Mouse (Mus musculus): Measurements from ENCODE around the gene Ccdc114. TPM values are rescaled to one million over a fixed set of nuclear protein-coding genes. Genes with fewer than 3 reads are reported as not detected.
"Not testable (repeated sequence)": the region's sequence is repeated elsewhere in the genome, so short reads cannot be mapped to it uniquely, and the experiment has no call there.

Gene Ccdc114
- total RNA-seq, 2 experiments from 2014 or later, result 0.18 to 0.21 TPM

DNA sequence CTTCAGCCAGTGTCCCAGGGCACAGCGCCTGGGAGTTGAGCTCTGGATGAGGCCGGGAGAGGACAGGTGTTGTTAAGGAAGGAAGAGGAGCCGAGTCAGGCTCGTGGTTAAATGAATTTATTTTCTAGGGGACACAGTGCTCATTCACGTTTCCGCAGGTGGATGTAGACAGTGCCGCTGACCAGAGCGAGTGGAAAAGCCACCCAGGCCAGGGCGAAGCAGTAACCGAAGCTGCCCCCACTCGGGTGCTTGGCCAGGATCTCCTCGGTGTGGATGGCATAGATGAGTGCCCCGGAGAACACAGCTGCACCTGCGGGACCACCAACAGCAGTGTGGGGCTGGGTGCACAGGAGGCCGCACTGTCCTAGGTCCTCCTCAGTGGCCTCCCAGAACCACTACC is 5.9 kb upstream of the Ccdc114 start:
- DNase-seq (ENCODE audit: low spot score), result no peak

- DNase-seq (ENCODE audit: low spot score), result no peak
Measured at GRCm38 (mm10) chr7:45919083-45919671, 4.7 kb upstream of the Ccdc114 start.

- no peak for DNase-seq (ENCODE audit: low spot score)
Measured at GRCm38 (mm10) chr7:45919761-45920160, 4.1 kb upstream of the Ccdc114 start.

DNA sequence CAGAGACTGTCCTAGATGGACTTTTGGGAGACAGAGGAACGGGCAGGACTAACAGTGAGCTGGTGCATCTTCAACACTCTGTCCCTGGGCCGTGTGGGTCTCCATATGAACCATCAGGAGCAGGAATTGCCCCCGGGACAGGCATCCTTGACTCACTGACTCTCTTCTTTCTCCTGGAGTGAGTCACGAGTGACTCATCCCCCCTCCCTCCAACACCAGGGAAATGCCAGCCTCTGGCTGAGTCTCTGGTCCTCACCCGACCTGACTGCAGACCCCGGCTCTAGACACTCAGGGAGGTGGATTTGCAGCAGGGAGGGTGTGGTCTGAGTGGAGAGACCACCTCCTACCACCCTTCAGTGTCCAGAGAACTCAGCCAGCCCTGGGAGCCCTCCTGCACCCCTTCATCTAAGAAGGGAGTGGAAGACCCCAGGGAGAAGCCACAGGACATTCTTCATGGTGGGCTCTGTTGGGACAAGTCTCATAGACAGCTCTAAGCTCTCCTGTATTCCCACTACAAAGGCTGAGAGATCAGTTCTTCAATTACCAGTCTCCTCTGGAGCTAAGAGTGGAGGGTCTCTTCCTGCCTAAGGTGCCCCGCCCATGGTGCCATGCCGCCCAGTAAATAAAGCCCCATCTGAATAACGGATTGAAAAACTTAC is 3.2 kb upstream of the Ccdc114 start:
- DNase-seq (ENCODE audit: low spot score), result no peak

GRCm38 (mm10) chr7:45921242-45921621 is 2.6 kb upstream of the Ccdc114 start, which contains the start of gene Emp3:
Gene Emp3 (minus strand): TSS chr7:45921404.
- peak; percentile 65 for DNase-seq (ENCODE audit: low spot score)

DNA sequence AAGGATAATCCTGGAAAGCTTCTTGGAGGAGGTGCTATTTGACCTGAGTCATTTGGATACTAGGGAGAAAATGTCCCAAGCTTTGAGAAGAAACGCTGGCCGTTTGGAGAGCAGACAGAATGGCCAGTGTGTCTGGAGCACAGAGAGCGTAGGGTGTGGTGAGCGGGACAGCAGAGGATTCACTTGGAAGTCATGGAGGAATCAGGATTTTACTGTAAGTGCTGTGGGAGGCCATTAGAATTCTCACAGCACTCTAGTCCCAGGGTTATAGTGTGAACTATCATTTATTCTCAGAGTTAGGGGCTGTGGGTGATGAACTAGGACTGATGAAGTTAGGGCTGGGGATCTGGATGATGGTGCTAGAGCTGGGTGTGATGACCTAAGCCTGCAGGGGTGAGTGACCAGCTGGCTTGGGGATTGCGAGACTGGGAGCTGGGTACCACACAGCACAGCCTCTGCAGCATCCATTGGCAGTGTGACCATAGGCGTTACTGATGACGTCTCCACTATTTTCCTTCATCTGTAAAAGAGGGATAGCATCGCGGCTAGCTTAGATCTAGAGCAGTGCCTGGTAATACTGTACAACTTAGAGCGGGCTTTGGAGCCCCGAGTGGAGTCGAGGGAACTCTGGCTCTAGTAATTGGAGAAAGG is 1.8 kb upstream of the Ccdc114 start:
- DNase-seq (ENCODE audit: low spot score), result no peak

GRCm38 (mm10) chr7:45922928-45923761 is 727 bp upstream of the Ccdc114 start:
- peak; percentile 93 for DNase-seq (ENCODE audit: low spot score)

GRCm38 (mm10) chr7:45924429-45924816 is 551 bp downstream of the Ccdc114 start:
- no peak for DNase-seq (ENCODE audit: low spot score)

DNA sequence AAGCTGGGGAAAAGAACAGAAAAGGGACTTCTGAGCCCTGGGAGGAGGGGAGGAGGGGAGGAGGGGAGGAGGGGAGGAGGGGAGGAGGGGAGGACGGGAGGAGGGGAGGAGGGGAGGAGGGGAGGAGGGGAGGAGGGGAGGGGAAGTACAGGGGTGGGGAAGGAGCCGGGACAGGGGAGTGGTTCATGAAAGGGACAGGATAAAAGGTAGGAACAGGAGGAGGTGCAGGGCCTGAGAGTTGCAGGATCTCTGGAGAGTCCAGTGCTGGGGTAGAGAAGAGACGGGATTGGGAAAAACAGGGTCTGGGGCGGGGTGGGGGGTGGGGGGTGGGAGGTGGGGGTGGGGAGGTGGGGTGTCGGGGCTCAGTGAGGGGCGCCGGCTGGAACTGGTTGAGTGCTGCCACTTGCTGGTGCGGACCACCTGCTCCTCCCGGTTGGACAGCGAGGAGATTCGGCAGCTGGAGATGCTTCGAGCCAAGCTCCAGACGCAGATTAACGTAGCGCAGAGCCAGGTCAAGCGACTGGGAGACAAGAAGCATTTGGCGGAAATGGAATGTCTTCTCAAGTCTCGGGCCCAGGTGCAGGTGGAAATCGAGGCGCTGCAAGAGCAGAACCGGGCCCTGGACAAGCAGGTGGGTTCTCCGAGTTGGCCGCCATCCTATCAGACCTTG is 4.9 kb downstream of the Ccdc114 start:
- no peak for DNase-seq (ENCODE audit: low spot score)

DNA sequence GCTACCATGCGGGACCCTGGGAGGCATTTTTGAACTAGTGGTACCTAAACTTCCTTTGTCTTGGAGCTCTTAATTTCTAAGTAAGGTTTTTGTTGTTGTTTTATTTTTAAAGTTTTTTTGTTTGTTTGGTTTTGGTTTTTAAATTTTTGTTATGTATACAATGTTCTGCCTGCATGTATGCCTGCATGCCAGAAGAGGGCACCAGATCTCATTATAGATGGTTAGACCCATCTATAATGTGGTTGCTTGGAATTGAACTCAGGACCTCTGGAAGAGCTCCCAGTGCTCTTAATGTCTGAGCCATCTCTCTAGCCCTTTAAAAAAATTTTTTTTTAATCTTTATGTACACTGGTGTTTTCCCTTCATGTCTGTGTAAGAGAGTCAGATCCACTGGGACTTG is 5.8 kb downstream of the Ccdc114 start:
- DNase-seq (ENCODE audit: low spot score), result no peak

DNA sequence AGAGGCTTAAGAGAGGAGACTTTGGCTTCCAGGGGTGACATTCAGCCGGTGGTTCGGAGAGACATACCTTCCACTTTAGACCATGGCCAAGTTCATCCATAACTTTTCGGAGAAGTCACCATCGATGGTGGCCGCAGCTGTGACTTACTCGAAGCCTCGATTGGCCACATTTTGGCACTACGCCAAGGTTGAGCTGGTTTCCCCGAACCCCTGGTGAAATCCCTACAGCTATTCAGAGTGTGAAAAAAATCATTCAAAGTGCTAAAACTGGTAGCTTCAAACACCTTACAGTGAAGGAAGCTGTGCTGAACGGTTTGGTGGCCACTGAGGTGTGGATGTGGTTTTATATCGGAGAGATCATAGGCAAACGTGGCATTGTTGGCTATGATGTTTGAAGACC is 9.9 kb downstream of the Ccdc114 start:
- DNase-seq (ENCODE audit: low spot score), result not testable (repeated sequence)

- peak; percentile 71 for DNase-seq (ENCODE audit: low spot score)
Measured at GRCm38 (mm10) chr7:45935114-45935513, 11.2 kb downstream of the Ccdc114 start.

DNA sequence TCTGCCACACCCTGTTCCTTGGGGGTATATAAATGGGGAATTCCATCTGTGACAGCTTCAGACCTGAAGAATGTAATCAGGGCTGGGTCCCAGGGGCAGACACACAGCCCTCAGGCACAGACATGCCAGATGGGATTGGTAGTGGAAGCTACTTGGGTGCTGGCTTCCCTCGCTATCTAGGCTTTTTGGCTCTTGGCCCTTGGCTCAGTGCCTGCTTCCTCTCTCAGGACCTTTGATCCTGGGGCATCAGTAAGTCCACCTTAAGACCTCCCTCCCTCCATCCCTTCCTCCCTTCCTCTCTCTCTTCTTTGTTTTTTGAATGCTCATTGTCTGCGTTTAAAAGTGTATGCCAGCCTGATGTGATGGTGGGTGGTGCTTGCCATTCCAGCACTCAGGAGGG is 16.0 kb downstream of the Ccdc114 start:
- DNase-seq (ENCODE audit: low spot score), result no peak

DNA sequence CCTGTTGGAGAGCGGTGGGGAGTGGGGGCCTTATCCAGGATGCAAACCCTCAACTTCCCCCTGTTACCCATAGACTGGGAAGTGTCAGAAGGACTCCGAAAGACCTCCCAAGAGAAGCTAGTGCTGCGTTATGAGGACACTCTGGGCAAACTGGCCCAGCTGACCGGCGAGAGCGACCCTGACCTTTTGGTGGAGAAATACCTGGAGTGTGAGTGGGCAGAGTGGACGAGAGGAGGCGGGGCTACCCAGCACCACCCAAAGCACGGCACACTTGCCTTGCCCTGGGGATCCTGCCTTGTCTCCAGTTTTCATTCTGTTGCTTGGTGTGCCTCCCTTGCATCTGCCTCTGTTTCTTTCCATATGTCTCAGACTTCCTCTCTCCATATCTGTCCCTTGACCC is 18.1 kb downstream of the Ccdc114 start:
- DNase-seq (ENCODE audit: low spot score), result no peak

DNA sequence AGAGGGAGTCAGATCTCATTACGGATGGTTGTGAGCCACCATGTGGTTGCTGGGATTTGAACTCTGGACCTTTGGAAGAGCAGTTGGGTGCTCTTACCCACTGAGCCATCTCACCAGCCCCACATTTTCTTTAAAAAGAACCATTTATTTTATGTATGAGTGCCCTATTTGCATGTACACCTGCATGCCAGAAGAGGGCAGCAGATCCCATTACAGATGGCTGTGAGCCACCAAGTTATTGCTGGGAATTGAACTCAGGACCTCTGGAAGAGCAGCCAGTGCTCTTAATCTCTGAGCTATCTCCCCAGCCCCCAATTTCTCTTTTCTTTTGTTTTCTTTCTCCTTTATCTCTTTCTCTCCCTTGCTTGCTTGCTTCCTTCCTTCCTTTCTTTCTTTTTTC is 19.4 kb downstream of the Ccdc114 start:
- not testable (repeated sequence) for DNase-seq (ENCODE audit: low spot score)

- no peak for DNase-seq (ENCODE audit: low spot score)
Measured at GRCm38 (mm10) chr7:45949061-45949460, 25.2 kb downstream of the Ccdc114 start.

GRCm38 (mm10) chr7:45956611-45957010 is 32.7 kb downstream of the Ccdc114 start:
- no peak for DNase-seq (ENCODE audit: low spot score)

DNA sequence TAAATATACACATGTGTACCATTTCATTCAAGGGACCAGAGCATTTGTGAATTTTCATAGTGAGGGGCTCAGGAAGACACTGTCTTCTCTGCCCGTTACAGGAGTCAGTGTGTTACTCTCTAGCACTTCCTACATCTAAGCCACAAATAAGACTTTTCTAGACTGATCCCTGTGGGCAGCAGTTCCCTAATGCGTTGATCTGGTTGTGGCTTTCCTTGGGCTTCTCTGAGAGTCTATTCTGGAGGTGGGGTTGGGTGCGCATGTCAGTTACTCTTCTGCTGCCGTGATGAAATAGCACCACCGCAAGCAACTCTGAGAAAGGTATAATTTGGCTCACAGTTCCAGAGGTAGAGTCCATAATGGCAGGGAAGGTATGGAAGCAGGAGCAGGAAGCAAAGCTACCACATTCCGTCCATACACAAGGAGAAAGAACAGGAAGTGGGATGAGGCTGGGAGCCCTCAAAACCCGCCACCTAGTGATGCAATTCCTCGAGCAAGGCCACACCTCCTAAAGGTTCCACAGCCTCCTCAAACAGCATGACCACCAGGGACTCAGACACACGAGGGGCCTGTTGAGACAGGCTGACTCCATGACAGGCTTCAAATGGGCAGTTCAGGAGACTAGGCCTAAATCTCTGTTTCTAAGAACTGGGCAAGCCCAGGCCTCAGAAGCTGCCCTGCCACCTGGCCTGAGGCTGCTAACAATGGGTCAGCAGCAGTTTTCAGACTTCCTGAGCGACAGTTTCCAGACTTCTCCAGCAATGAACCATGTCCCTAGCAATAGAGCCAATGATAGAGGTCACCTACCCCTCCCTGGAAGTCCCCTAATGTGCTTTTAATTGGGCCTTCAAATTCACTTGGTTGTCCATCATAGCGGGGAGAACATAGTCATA is 48.2 kb downstream of the Ccdc114 start:
- no peak for DNase-seq (ENCODE audit: low spot score)

- no peak for DNase-seq (ENCODE audit: low spot score)
Measured at GRCm38 (mm10) chr7:45973271-45973687, 49.4 kb downstream of the Ccdc114 start.

- DNase-seq (ENCODE audit: low spot score), result no peak
Measured at GRCm38 (mm10) chr7:45974103-45974502, 50.2 kb downstream of the Ccdc114 start.
